Mouse (Mus musculus) midbrain, embryonic 14.5 days (tissue): ENCODE data around the gene Rnaseh2b. TPM values are rescaled to one million over a fixed set of nuclear protein-coding genes. Genes with fewer than 3 reads are reported as not detected.

Source experiments
- ATAC-seq: fragments of 200-750 bp; cut with Nextera tagmentation; 2 replicates; pipeline ENCODE4 v1.8.0; 2017; ENCODE audit warnings: moderate number of reproducible peaks, moderate library complexity; ENCODE audit not compliant: low FRiP score, low TSS enrichment
- DNase-seq: peaks from one replicate; pipeline ENCODE4 v3.0.0-alpha.2; 2015
- H3K27ac ChIP-seq: fragments of 300-500 bp; sonication (generic); replicated peaks from 2 replicates; pipeline ENCODE4 v1.5.1; 2014; ENCODE audit warnings: mild to moderate bottlenecking, low read depth, low read length, moderate library complexity
- H3K27me3 ChIP-seq: fragments of 300-500 bp; sonication (generic); 2 replicates; pipeline ENCODE4 v1.6.1; 2014; ENCODE audit warnings: low read length, control low read depth, mixed read lengths; ENCODE audit not compliant: control insufficient read depth, insufficient read depth
- H3K36me3 ChIP-seq: fragments of 300-500 bp; sonication (generic); 2 replicates; pipeline ENCODE4 v1.6.1; 2014; ENCODE audit warnings: low read length, control low read depth; ENCODE audit not compliant: control insufficient read depth, insufficient read depth
- H3K4me1 ChIP-seq: fragments of 300-500 bp; sonication (generic); 2 replicates; pipeline ENCODE4 v1.6.1; 2014; ENCODE audit warnings: mild to moderate bottlenecking, antibody characterized with exemption, low read length, control low read depth; ENCODE audit not compliant: control insufficient read depth, insufficient read depth
- H3K4me2 ChIP-seq: fragments of 300-500 bp; sonication (generic); 2 replicates; pipeline ENCODE4 v1.6.1; 2014; ENCODE audit warnings: mild to moderate bottlenecking, low read length, moderate library complexity
- H3K4me3 ChIP-seq: fragments of 300-500 bp; sonication (generic); replicated peaks from 2 replicates; pipeline ENCODE4 v1.5.1; 2014; ENCODE audit warnings: low read depth, low read length
- H3K9ac ChIP-seq: fragments of 300-500 bp; sonication (generic); replicated peaks from 2 replicates; pipeline ENCODE4 v1.6.1; 2014; ENCODE audit warnings: mild to moderate bottlenecking, low read length, moderate library complexity
- H3K9me3 ChIP-seq: fragments of 300-500 bp; sonication (generic); 2 replicates; pipeline ENCODE4 v1.6.1; 2016; ENCODE audit warnings: low read length, control low read depth, mixed read lengths; ENCODE audit not compliant: control insufficient read depth
- WGBS: fragments of 180-500 bp; shearing (Covaris S2); extraction: QIAGEN DNeasy Blood & Tissue Kit; methylation state at CpG from one replicate; pipeline ENCODE4 v1.1.7; 2014; 5-methylcytosine and 5-hydroxymethylcytosine counted together
- polyA plus RNA-seq: library from polyadenylated mRNA; unstranded; fragments of >200 nt; fragmentation: Nextera tagmentation; extraction: Ambion mirVana; gene quantifications from 2 replicates; pipeline ENCODE4 v1.2.1, GENCODE M21; 2014

Gene Rnaseh2b
- polyA plus RNA-seq, 1 experiment from 2014 or later, result 38.5 TPM

GRCm38 (mm10) chr14:62298808-62299207, 6.4 kb downstream of the Rnaseh2b start:
- Histone ChIP-seq H3K4me2 (no peak overlapping the region), H3K9me3 (no peaks in the 10 kb centered on the region), H3K27ac (no peak overlapping the region), H3K36me3 (no peaks in the 10 kb centered on the region), H3K4me3 (no peak overlapping the region), H3K4me1 (no peaks in the 10 kb centered on the region), H3K9ac (no peak overlapping the region), H3K27me3 (no peaks in the 10 kb centered on the region)
- DNase-seq (no peak), ATAC-seq (no peak)
- 94% methylated on average over 1 of the region's 1 CpGs for WGBS

- no peak overlapping the region for H3K9ac ChIP-seq
- DNase-seq (no peak), ATAC-seq (no peak)
- 75% methylated on average over 3 of the region's 3 CpGs for WGBS
- no peaks in the 10 kb centered on the region for H3K36me3 ChIP-seq
- H3K4me1 ChIP-seq, result no peaks in the 10 kb centered on the region
- H3K4me2 ChIP-seq, result no peak overlapping the region
- no peak overlapping the region for H3K4me3 ChIP-seq
- no peaks in the 10 kb centered on the region for H3K9me3 ChIP-seq
- H3K27me3 ChIP-seq, result no peaks in the 10 kb centered on the region
- H3K27ac ChIP-seq, result no peak overlapping the region
These were observed 7.6 kb downstream of the Rnaseh2b start for GRCm38 (mm10) chr14:62300031-62300430.

- ATAC-seq (no peak), DNase-seq (peak; percentile 15)
- no peak overlapping the region for H3K4me3 ChIP-seq
- no peaks in the 10 kb centered on the region for H3K27me3 ChIP-seq
- H3K9me3 ChIP-seq, result no peaks in the 10 kb centered on the region
- no peaks in the 10 kb centered on the region for H3K36me3 ChIP-seq
- H3K27ac ChIP-seq, result no peak overlapping the region
- H3K9ac ChIP-seq, result no peak overlapping the region
- WGBS, result 90% methylated on average over 1 of the region's 1 CpGs
- no peaks in the 10 kb centered on the region for H3K4me1 ChIP-seq
- no peak overlapping the region for H3K4me2 ChIP-seq
These were observed 15.2 kb downstream of the Rnaseh2b start for GRCm38 (mm10) chr14:62307555-62307954.

- Histone ChIP-seq H3K4me1 (no peaks in the 10 kb centered on the region), H3K27me3 (no peaks in the 10 kb centered on the region), H3K4me2 (no peak overlapping the region), H3K36me3 (no peaks in the 10 kb centered on the region), H3K27ac (no peak overlapping the region), H3K4me3 (no peak overlapping the region), H3K9me3 (no peaks in the 10 kb centered on the region), H3K9ac (no peak overlapping the region)
- ATAC-seq (peak; percentile 31; the same call in 1 of the 2 replicates), DNase-seq (peak; percentile 46)
- 20% methylated on average over 2 of the region's 2 CpGs for WGBS
These were observed 16.6 kb downstream of the Rnaseh2b start for GRCm38 (mm10) chr14:62309026-62309425.

- H3K27me3 ChIP-seq, result no peaks in the 10 kb centered on the region
- H3K4me3 ChIP-seq, result no peak overlapping the region
- DNase-seq (no peak), ATAC-seq (no peak)
- no peaks in the 10 kb centered on the region for H3K36me3 ChIP-seq
- no peaks in the 10 kb centered on the region for H3K9me3 ChIP-seq
- H3K4me2 ChIP-seq, result no peak overlapping the region
- H3K4me1 ChIP-seq, result no peaks in the 10 kb centered on the region
- 97% methylated on average over 1 of the region's 1 CpGs for WGBS
- no peak overlapping the region for H3K9ac ChIP-seq
- H3K27ac ChIP-seq, result no peak overlapping the region
These were observed 19.3 kb downstream of the Rnaseh2b start for GRCm38 (mm10) chr14:62311672-62312071.

GRCm38 (mm10) chr14:62322581-62323344, 30.4 kb downstream of the Rnaseh2b start:
- Histone ChIP-seq H3K9ac (no peak overlapping the region), H3K9me3 (no peaks in the 10 kb centered on the region), H3K27ac (no peak overlapping the region), H3K4me1 (no peaks in the 10 kb centered on the region), H3K4me3 (no peak overlapping the region), H3K27me3 (no peaks in the 10 kb centered on the region), H3K36me3 (no peaks in the 10 kb centered on the region), H3K4me2 (no peak overlapping the region)
- ATAC-seq (no peak), DNase-seq (no peak)
- 34% methylated on average over 6 of the region's 6 CpGs for WGBS

GRCm38 (mm10) chr14:62323457-62323856, 31.1 kb downstream of the Rnaseh2b start:
- DNase-seq, result no peak
- Histone ChIP-seq H3K36me3 (no peaks in the 10 kb centered on the region), H3K4me2 (no peak overlapping the region), H3K9ac (no peak overlapping the region), H3K27me3 (no peaks in the 10 kb centered on the region), H3K9me3 (no peaks in the 10 kb centered on the region), H3K27ac (no peak overlapping the region), H3K4me1 (no peaks in the 10 kb centered on the region), H3K4me3 (no peak overlapping the region)
- 92% methylated on average over 5 of the region's 5 CpGs for WGBS
- ATAC-seq, result no peak

GRCm38 (mm10) chr14:62324943-62325342, 32.6 kb downstream of the Rnaseh2b start:
- Histone ChIP-seq H3K9me3 (no peaks in the 10 kb centered on the region), H3K4me1 (no peaks in the 10 kb centered on the region), H3K4me3 (no peak overlapping the region), H3K4me2 (no peak overlapping the region), H3K36me3 (no peaks in the 10 kb centered on the region), H3K9ac (no peak overlapping the region), H3K27ac (no peak overlapping the region), H3K27me3 (no peaks in the 10 kb centered on the region)
- no peak for ATAC-seq
- WGBS, result 93% methylated on average over 5 of the region's 5 CpGs
- DNase-seq, result no peak

- no peak overlapping the region for H3K4me3 ChIP-seq
- H3K27me3 ChIP-seq, result no peaks in the 10 kb centered on the region
- no peaks in the 10 kb centered on the region for H3K9me3 ChIP-seq
- H3K9ac ChIP-seq, result no peak overlapping the region
- no peak overlapping the region for H3K27ac ChIP-seq
- H3K4me1 ChIP-seq, result no peaks in the 10 kb centered on the region
- H3K4me2 ChIP-seq, result no peak overlapping the region
- DNase-seq (no peak), ATAC-seq (no peak)
- H3K36me3 ChIP-seq, result no peaks in the 10 kb centered on the region
- 94% methylated on average over 3 of the region's 3 CpGs for WGBS
These were observed 33.6 kb downstream of the Rnaseh2b start for GRCm38 (mm10) chr14:62326026-62326425.
